Mouse (Mus musculus) ES-Bruce4 (cell line): Measurements from ENCODE around the gene Stn1. TPM values are rescaled to one million over a fixed set of nuclear protein-coding genes. Genes with fewer than 3 reads are reported as not detected.

Experiments
- H3K27ac ChIP-seq: 2 replicates; pipeline ENCODE4 v1.5.1; 2012; ENCODE audit warnings: low read length, inconsistent platforms; ENCODE audit not compliant: insufficient read depth
- H3K27me3 ChIP-seq: 2 replicates; pipeline ENCODE4 v1.6.1; 2012; ENCODE audit warnings: mild to moderate bottlenecking, low read length, inconsistent platforms; ENCODE audit not compliant: control insufficient read depth, poor library complexity, insufficient read depth, severe bottlenecking
- H3K36me3 ChIP-seq: 2 replicates; pipeline ENCODE4 v1.6.1; 2012; ENCODE audit warnings: inconsistent platforms, mild to moderate bottlenecking, low read length, moderate library complexity; ENCODE audit not compliant: control insufficient read depth, poor library complexity, insufficient read depth, severe bottlenecking
- H3K4me1 ChIP-seq: one replicate; pipeline ENCODE4 v1.8.1; 2011; ENCODE audit warnings: low read length; ENCODE audit not compliant: control insufficient read depth, insufficient read depth
- H3K4me3 ChIP-seq: 2 replicates; pipeline ENCODE4 v1.5.1; 2011; ENCODE audit warnings: low read depth, mild to moderate bottlenecking, low read length
- H3K9ac ChIP-seq: 2 replicates; pipeline ENCODE4 v1.6.1; 2012; ENCODE audit warnings: low read depth, mild to moderate bottlenecking, inconsistent platforms; ENCODE audit not compliant: poor library complexity, severe bottlenecking
- H3K9me3 ChIP-seq: replicated peaks from 2 replicates; pipeline ENCODE4 v1.6.1; 2012; ENCODE audit warnings: mild to moderate bottlenecking, low read length, inconsistent platforms; ENCODE audit not compliant: control insufficient read depth, poor library complexity, insufficient read depth, severe bottlenecking
- CTCF ChIP-seq: IDR thresholded peaks from one replicate; pipeline ENCODE4 v1.8.1; 2011; ENCODE audit warnings: low read depth, low read length
- EP300 ChIP-seq: IDR thresholded peaks from 2 replicates; pipeline ENCODE4 v1.6.1; 2011; ENCODE audit warnings: low read depth, low read length; ENCODE audit not compliant: insufficient read depth
- POLR2A ChIP-seq: IDR thresholded peaks from one replicate; pipeline ENCODE4 v1.8.1; 2011; ENCODE audit warnings: low read length; ENCODE audit not compliant: insufficient read depth
- polyA plus RNA-seq: library from polyadenylated mRNA; stranded (reverse); fragments of >200 nt; gene quantifications from 2 replicates; pipeline ENCODE4 v1.2.4, GENCODE M21; 2011; ENCODE audit warnings: low read depth; ENCODE audit not compliant: missing spikeins, insufficient read depth, insufficient read length

The Stn1 gene
- polyA plus RNA-seq, 1 experiment, result 41.4 TPM

DNA sequence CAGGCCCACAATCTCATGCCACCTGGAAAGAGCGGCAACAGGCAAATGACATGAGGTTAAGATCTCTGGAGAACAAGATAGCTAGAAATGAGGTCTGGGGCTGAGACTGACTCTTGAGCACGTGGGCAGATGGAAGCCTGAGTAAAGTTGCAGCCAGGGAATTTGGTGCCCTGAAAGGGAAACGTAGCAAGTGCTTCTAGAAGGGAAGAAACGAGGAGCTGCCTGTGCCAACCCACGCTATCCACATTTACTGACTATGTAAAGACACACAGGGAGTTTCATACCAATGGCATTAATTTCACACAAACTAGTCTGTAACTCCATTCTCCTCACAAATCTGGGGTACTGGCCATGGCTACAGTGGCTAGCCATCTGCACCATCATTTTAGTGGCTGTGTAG, 37.5 kb downstream of the Stn1 start:
- Histone ChIP-seq H3K4me1 (no peaks in the 10 kb centered on the region), H3K9ac (no peak overlapping the region), H3K27me3 (no peaks in the 10 kb centered on the region), H3K36me3 (no peaks in the 10 kb centered on the region), H3K9me3 (no peaks in the 10 kb centered on the region), H3K4me3 (no peak overlapping the region), H3K27ac (no peak overlapping the region)
- TF ChIP-seq POLR2A, result no peak
- TF ChIP-seq EP300, result no peak
- TF ChIP-seq CTCF, result no peak

DNA sequence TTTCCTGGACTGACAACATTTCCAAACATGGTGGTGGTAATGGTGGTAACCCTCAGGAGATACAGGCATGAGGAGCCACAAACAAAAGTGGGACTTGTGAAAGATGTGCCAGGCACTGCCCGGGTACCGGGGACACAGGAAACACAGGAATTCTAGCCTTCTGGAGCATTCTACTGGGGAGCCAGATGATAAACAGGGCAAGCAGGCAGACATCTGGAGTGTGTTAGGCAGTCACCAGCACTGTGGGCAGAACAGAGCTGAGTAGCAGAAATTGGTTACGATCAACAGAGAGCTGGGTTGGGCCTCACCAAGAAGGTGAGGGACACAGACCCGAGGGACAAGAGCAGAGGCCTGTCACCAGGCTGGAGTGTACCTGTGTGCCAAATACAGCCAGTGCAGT, 38.4 kb downstream of the Stn1 start:
- H3K4me3 ChIP-seq, result no peak overlapping the region
- no peak overlapping the region for H3K9ac ChIP-seq
- TF ChIP-seq EP300 (no peak), POLR2A (no peak), CTCF (no peak)
- H3K4me1 ChIP-seq, result no peaks in the 10 kb centered on the region
- no peaks in the 10 kb centered on the region for H3K36me3 ChIP-seq
- H3K27me3 ChIP-seq, result no peaks in the 10 kb centered on the region
- no peak overlapping the region for H3K27ac ChIP-seq
- H3K9me3 ChIP-seq, result no peaks in the 10 kb centered on the region

DNA sequence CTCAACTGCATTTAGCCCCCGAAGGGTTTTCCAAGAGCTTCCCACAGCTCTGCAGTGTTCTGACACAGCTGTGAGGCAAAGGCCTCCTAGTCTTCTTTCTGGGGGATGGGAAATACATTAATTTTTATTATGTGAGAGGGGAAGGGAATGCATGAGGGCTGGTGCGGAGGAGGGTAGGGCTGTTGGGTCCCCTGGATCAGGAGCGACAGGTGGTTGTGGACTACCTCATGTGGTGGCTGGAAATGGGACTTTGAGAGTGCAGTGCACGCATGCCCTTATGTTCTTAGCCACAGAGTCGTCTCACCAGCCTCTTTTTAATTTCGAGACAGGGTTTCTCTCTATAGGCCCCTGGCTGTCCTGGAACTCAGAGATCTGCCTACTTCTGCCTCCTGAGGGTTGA, 39.6 kb downstream of the Stn1 start:
- TF ChIP-seq EP300 (no peak), POLR2A (no peak), CTCF (no peak)
- no peaks in the 10 kb centered on the region for H3K4me1 ChIP-seq
- no peaks in the 10 kb centered on the region for H3K36me3 ChIP-seq
- H3K4me3 ChIP-seq, result no peak overlapping the region
- no peaks in the 10 kb centered on the region for H3K27me3 ChIP-seq
- no peak overlapping the region for H3K9ac ChIP-seq
- no peaks in the 10 kb centered on the region for H3K9me3 ChIP-seq
- H3K27ac ChIP-seq, result no peak overlapping the region

DNA sequence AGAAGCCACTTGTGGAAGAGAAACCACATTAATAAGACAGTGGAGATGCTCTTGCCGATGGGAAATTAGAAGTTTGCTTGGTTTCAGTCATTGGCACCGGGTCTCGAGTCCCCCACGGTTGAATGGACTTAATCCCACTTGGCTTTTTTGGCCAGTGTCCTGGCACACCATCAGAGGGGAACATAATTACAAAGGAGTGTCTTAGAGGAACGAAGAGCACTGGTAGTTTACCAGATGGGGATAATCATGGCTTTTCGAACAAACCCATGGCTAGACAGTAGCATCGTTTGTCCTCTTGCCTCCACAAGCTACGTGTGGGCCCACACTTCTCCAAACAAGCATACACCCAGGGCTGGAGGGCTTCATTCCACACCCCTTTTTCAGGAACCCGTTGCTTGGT, 40.0 kb downstream of the Stn1 start:
- H3K9me3 ChIP-seq, result no peaks in the 10 kb centered on the region
- H3K27me3 ChIP-seq, result no peaks in the 10 kb centered on the region

DNA sequence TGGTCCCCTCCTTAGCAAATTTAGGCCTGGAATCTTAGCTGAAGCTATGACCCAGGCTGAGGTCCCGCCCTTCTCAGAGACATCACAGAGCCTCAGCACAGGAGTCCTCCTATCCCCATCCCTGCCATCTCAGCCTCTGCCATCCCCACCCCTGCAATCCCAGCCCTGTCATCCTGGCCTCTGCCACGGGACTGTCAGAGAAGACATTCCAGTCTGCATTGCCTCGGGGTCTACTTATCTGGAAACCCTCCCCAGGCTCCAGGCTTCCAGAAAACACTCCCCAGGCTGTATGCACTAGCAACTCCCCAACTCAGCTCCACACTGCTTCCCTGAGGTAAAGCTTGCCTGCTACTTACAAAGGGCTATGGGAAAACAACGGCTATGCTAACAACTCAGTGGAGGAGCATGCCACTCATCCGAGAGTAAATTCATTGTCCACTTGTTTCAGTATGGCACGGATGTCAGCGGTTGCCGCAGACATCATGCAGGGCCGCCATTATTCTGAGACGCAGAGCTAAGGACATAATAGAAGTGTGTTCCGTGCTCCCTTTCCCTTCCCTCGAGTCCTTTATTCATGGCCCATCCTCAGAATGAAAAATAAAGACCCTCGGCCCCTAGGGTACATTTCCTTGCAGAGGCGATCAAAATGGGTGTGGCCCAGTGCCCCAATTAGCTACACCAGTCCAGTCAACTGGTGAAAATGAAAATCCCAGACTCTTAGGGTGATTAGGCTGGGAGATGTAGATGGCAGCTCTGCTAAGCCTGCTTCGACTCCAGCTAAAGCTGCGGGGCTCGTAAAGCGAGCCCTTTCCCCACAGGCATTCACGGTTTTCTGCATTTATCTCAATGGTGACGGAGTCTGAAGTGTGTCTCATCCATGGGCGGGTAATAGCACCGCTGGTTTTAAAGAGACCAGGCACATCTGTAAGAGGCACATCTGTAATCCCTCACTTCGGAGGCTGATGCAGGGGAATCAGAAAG, 44.0 kb downstream of the Stn1 start:
- no peak for TF ChIP-seq CTCF
- TF ChIP-seq EP300, result no peak
- TF ChIP-seq POLR2A, result no peak
- peak overlapping the region; percentile 14; the same call in 1 of the 2 replicates for H3K27ac ChIP-seq
- no peaks in the 10 kb centered on the region for H3K27me3 ChIP-seq
- no peaks in the 10 kb centered on the region for H3K36me3 ChIP-seq
- no peaks in the 10 kb centered on the region for H3K4me1 ChIP-seq
- no peak overlapping the region for H3K9ac ChIP-seq
- no peak overlapping the region for H3K4me3 ChIP-seq
- H3K9me3 ChIP-seq, result no peaks in the 10 kb centered on the region

More for the DNA sequence above, 40.0 kb downstream of the Stn1 start:
- no peaks in the 10 kb centered on the region for H3K4me1 ChIP-seq
- H3K9ac ChIP-seq, result no peak overlapping the region
- no peak for TF ChIP-seq EP300
- no peak for TF ChIP-seq CTCF
- no peak for TF ChIP-seq POLR2A
- H3K36me3 ChIP-seq, result no peaks in the 10 kb centered on the region
- H3K27ac ChIP-seq, result no peak overlapping the region
- no peak overlapping the region for H3K4me3 ChIP-seq

DNA sequence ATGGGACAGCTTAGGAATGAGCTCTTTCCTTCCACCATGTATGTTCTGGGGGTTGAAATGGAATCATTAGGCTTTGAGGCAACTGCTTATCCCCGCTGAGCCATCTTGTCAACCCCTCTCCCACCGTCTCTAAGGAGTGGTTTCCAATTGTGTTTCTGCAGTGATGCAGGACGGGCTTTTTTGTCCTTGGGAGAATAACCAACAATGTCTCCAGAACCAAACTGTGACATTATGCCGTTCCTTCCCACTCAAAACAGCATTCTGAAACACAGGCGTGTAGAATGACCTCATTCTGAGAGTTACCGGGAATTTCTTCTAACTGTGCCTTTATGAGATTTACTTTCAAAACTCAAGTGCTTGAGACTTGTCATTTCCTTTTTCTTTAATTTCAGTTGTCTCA, 44.9 kb downstream of the Stn1 start:
- H3K36me3 ChIP-seq, result no peaks in the 10 kb centered on the region
- peak overlapping the region; percentile 26 for H3K27ac ChIP-seq
- H3K4me3 ChIP-seq, result no peak overlapping the region
- H3K27me3 ChIP-seq, result no peaks in the 10 kb centered on the region
- H3K9ac ChIP-seq, result no peak overlapping the region
- no peaks in the 10 kb centered on the region for H3K4me1 ChIP-seq
- no peaks in the 10 kb centered on the region for H3K9me3 ChIP-seq
- no peak for TF ChIP-seq CTCF
- TF ChIP-seq EP300, result no peak
- no peak for TF ChIP-seq POLR2A
